Mouse (Mus musculus) hindbrain, embryonic 15.5 days (tissue): Measurements from ENCODE around the gene Rflna. TPM values are rescaled to one million over a fixed set of nuclear protein-coding genes. Genes with fewer than 3 reads are reported as not detected.

ENCODE experiments used
- ATAC-seq: fragments of 200-750 bp; cut with Nextera tagmentation; 2 replicates; pipeline ENCODE4 v1.8.0; 2017; ENCODE audit warnings: low read depth, moderate number of reproducible peaks, moderate TSS enrichment; ENCODE audit not compliant: low FRiP score
- H3K27ac ChIP-seq: fragments of 300-500 bp; sonication (generic); replicated peaks from 2 replicates; pipeline ENCODE4 v1.5.1; 2015; ENCODE audit warnings: mild to moderate bottlenecking, inconsistent platforms
- H3K27me3 ChIP-seq: fragments of 300-500 bp; sonication (generic); 2 replicates; pipeline ENCODE4 v1.6.1; 2015; ENCODE audit warnings: control low read depth, inconsistent platforms
- H3K36me3 ChIP-seq: fragments of 300-500 bp; sonication (generic); 2 replicates; pipeline ENCODE4 v1.6.1; 2015; ENCODE audit warnings: control low read depth, inconsistent platforms
- H3K4me1 ChIP-seq: fragments of 300-500 bp; sonication (generic); replicated peaks from 2 replicates; pipeline ENCODE4 v1.6.1; 2015; ENCODE audit warnings: control low read depth, inconsistent platforms
- H3K4me2 ChIP-seq: fragments of 300-500 bp; sonication (generic); 2 replicates; pipeline ENCODE4 v1.6.1; 2015; ENCODE audit warnings: moderate library complexity, mild to moderate bottlenecking, inconsistent platforms
- H3K4me3 ChIP-seq: fragments of 300-500 bp; sonication (generic); 2 replicates; pipeline ENCODE4 v1.5.1; 2015; ENCODE audit warnings: mild to moderate bottlenecking, inconsistent platforms
- H3K9ac ChIP-seq: fragments of 300-500 bp; sonication (generic); 2 replicates; pipeline ENCODE4 v1.6.1; 2015; ENCODE audit warnings: inconsistent platforms
- H3K9me3 ChIP-seq: fragments of 300-500 bp; sonication (generic); 2 replicates; pipeline ENCODE4 v1.6.1; 2016; ENCODE audit warnings: control low read depth, inconsistent platforms
- WGBS: fragments of 180-500 bp; shearing (Covaris S2); methylation state at CpG from one replicate; pipeline ENCODE4 v1.1.7; 2015; 5-methylcytosine and 5-hydroxymethylcytosine counted together
- polyA plus RNA-seq: library from polyadenylated mRNA; unstranded; fragments of >200 nt; fragmentation: Nextera tagmentation; extraction: Ambion mirVana; gene quantifications from 2 replicates; pipeline ENCODE4 v1.2.1, GENCODE M21; 2015

The Rflna gene
- polyA plus RNA-seq, 1 experiment from 2014 or later = 6.4 TPM

DNA sequence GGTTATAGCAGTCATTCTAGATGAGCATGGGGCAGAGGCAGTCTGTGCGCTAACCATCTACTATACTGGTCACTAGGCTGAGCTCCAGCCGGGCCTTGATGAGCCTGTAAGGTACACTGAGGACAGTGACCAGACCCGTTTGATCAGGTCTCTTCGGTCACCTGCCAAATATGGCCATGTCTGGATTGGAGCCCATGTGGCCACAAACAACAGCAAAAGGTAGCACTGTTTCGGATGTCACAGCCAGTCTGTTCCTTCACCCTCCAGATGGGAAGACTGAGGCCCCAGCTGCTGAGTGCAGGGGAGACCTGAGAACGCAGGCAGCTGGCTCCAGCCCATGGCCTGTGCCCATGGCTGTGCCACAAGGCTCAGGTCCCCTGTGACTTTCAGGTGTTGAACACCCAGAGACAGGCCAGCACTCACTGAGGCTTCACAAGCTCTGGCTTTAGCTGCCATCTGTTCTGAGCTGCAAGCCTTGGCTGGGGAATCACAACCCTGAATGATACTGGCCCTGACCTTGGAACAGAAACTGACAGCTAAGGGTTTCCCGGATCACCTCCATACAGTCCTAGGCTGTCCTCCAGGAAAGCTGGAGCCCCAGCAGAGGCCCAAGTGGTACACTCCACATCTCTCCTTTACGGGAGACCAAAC is 36.5 kb downstream of the Rflna start:
- peaks cover 49% of the 10 kb centered on the region for H3K36me3 ChIP-seq
- no peak overlapping the region for H3K9ac ChIP-seq
- no peaks in the 10 kb centered on the region for H3K27me3 ChIP-seq
- H3K4me2 ChIP-seq = no peak overlapping the region
- whole genome bisulfite sequencing = 91% methylated on average over 8 of the region's 8 CpGs
- H3K27ac ChIP-seq = no peak overlapping the region
- H3K9me3 ChIP-seq = no peaks in the 10 kb centered on the region
- no peak overlapping the region for H3K4me3 ChIP-seq
- ATAC-seq = no peak
- peaks cover 19% of the 10 kb centered on the region for H3K4me1 ChIP-seq

DNA sequence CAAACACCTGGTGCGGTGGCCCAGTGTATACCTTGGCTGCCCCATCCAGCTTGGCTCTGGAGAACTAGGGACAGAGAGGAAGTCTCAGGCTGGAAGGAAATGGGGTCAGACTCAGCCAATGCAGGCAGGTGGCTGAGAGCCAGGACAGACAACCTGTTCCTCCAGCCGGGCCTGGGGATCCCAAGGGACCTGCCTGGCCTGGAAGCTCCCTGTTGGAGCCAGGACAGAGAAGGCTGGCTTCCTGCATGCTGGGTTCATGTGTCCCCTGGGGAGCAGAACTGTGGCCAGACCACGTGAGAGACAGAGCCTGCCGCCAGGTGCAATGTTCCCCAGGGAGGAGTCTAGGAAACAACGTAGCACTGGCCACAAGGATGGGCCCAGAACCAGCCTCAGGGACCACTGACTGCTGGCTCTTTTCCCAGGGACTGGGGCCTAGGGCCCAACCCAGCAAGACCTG is 37.1 kb downstream of the Rflna start:
- Histone ChIP-seq H3K27me3 (no peaks in the 10 kb centered on the region), H3K36me3 (peaks cover 43% of the 10 kb centered on the region), H3K4me2 (no peak overlapping the region), H3K9ac (no peak overlapping the region), H3K9me3 (no peaks in the 10 kb centered on the region), H3K4me1 (peaks cover 20% of the 10 kb centered on the region), H3K27ac (no peak overlapping the region), H3K4me3 (no peak overlapping the region)
- WGBS = 45% methylated on average over 5 of the region's 5 CpGs
- no peak for ATAC-seq

DNA sequence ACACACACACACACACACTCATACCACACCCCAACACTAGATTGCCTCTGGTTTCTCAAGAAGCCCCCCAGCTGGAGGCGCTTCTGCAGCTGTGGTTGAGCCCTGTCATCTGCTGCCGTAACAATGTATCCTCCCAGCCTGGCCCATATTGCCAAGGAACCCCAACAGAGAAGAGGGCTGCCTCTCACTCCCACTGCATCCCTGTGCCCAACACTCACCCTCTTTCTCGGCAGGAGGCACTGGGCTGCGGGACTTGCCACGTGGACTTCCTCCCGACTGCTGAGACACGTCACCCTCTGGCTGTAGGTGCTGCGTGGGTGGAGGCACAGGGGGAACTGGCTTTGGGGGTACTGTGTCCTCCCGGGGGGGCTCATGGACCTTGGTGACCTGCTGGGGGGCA is 38.6 kb downstream of the Rflna start:
- no peak overlapping the region for H3K4me2 ChIP-seq
- peaks cover 25% of the 10 kb centered on the region for H3K4me1 ChIP-seq
- no peak for ATAC-seq
- H3K36me3 ChIP-seq = peaks cover 30% of the 10 kb centered on the region
- no peak overlapping the region for H3K4me3 ChIP-seq
- H3K9ac ChIP-seq = no peak overlapping the region
- H3K27ac ChIP-seq = no peak overlapping the region
- 75% methylated on average over 9 of the region's 9 CpGs for WGBS
- H3K27me3 ChIP-seq = no peaks in the 10 kb centered on the region
- no peaks in the 10 kb centered on the region for H3K9me3 ChIP-seq

DNA sequence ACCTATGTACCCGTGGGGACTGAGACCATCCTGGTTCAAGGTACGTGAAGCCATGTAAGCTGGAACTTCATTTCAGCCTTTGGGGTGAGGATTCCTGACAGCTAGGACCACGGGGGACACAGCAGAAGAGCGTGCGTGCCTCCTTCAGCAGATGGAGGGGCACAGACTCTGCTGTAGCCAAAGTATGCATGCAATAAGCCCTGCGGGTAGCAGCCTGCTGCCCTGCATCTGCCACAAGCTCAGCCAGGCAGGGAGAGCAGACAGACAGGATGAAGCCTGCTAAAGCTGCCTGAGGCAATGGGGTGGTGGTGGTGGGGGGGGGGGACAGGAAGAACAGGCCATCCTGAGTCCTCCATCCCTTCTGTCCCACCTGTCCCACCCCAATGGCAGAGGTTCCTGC is 40.4 kb downstream of the Rflna start:
- peaks cover 28% of the 10 kb centered on the region for H3K36me3 ChIP-seq
- ATAC-seq = no peak
- 67% methylated on average over 6 of the region's 6 CpGs for WGBS
- H3K4me1 ChIP-seq = peaks cover 25% of the 10 kb centered on the region
- H3K9ac ChIP-seq = no peak overlapping the region
- H3K4me3 ChIP-seq = no peak overlapping the region
- no peaks in the 10 kb centered on the region for H3K9me3 ChIP-seq
- H3K27me3 ChIP-seq = no peaks in the 10 kb centered on the region
- H3K4me2 ChIP-seq = no peak overlapping the region
- H3K27ac ChIP-seq = no peak overlapping the region

DNA sequence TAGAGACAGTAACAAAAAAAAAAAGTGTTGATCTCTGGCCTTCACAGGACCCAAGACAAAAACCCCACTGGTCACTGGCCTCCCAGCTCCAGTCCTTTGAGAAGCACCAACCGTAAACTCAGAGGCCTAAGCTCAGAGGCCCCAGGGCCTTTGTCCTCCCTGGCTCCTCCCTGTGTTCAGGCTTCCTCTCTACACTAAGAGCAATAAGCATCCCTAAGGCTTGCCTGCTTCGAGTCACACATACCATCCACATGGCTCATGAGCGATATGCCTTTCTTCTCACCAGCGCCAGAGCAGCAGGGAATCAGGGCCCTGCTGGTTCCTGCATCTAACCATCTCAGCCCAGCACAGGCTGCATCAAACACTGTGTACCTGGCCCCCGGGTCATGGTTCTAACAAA is 42.2 kb downstream of the Rflna start:
- no peak overlapping the region for H3K4me3 ChIP-seq
- no peak overlapping the region for H3K27ac ChIP-seq
- 15% methylated on average over 5 of the region's 5 CpGs for WGBS
- ATAC-seq = no peak
- H3K9ac ChIP-seq = no peak overlapping the region
- no peaks in the 10 kb centered on the region for H3K27me3 ChIP-seq
- H3K36me3 ChIP-seq = peaks cover 30% of the 10 kb centered on the region
- no peak overlapping the region for H3K4me2 ChIP-seq
- H3K4me1 ChIP-seq = peaks cover 22% of the 10 kb centered on the region
- no peaks in the 10 kb centered on the region for H3K9me3 ChIP-seq

DNA sequence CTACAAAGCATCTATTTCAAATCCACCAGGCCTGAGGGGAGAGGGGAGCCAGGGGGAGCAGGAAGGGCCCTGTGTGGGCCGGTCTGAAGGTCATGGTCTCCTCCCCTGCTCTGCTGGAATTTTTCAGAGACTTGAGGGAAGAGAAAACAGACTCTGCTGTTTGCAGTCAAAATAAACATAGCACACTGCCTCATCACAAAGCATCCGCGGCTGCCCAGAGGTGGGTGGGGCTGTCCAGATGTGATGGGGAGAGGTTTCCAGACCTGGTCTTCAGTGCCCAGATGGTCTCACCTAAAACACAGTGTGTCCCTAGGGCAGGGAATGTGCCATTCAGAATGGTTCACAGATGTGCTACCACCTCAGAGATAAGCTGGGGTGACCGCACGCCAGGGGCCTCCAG is 43.4 kb downstream of the Rflna start:
- no peak overlapping the region for H3K27ac ChIP-seq
- 67% methylated on average over 5 of the region's 5 CpGs for WGBS

DNA sequence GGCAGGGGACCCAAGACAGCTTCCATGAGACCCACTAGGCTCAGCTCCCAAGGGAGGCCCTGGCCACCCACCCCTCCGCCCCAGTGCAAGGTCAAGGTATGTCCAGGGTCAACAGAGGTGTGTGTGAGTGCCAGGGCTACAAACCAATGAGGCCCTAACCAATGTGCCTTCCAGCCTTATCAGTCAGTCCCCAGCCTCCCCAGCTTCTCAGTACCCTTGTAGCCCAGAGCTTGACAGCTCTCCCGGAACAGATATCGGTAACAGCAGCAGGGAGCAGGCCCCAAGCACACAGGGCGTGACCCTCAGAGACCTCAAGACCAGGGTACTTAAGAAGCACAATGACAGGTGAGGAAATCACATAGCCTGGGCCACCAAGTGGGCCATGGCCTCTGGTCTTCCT is 46.5 kb downstream of the Rflna start:
- no peak overlapping the region for H3K9ac ChIP-seq
- no peak for ATAC-seq
- peaks cover 36% of the 10 kb centered on the region for H3K36me3 ChIP-seq

More for the DNA sequence above, 43.4 kb downstream of the Rflna start:
- H3K9ac ChIP-seq = no peak overlapping the region
- peaks cover 41% of the 10 kb centered on the region for H3K36me3 ChIP-seq
- no peak overlapping the region for H3K4me3 ChIP-seq
- ATAC-seq = no peak
- H3K4me1 ChIP-seq = peaks cover 18% of the 10 kb centered on the region; the same call in 1 of the 2 replicates
- no peaks in the 10 kb centered on the region for H3K27me3 ChIP-seq
- no peak overlapping the region for H3K4me2 ChIP-seq
- no peaks in the 10 kb centered on the region for H3K9me3 ChIP-seq

DNA sequence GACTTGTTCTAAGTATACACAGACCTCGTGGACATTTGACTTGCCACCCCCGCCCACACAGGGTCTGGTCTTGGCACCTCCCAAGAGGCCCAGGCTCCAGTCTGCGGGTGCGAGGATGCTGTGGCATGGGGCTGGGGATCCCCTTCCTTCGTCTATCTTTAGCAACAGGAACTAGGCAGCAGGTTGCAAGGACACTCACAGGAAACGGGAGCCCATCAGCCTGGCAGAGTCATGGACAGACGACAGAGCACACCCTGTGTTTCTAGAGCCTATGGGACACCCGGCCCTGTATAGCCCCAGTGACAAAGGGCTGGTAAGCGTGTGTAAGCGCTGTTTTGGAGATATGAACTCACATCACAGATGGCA is 49.2 kb downstream of the Rflna start:
- Histone ChIP-seq H3K4me3 (no peak overlapping the region), H3K9ac (no peak overlapping the region), H3K27ac (no peak overlapping the region), H3K9me3 (no peaks in the 10 kb centered on the region), H3K36me3 (peaks cover 30% of the 10 kb centered on the region), H3K4me2 (no peak overlapping the region), H3K4me1 (peaks cover 21% of the 10 kb centered on the region), H3K27me3 (no peaks in the 10 kb centered on the region)
- ATAC-seq = no peak
- WGBS = 75% methylated on average over 10 of the region's 10 CpGs

More for the DNA sequence above, 46.5 kb downstream of the Rflna start:
- no peak overlapping the region for H3K4me3 ChIP-seq
- no peak overlapping the region for H3K4me2 ChIP-seq
- H3K4me1 ChIP-seq = peaks cover 13% of the 10 kb centered on the region; the same call in 1 of the 2 replicates
- no peaks in the 10 kb centered on the region for H3K27me3 ChIP-seq
- 96% methylated on average over 4 of the region's 4 CpGs for WGBS
- H3K9me3 ChIP-seq = no peaks in the 10 kb centered on the region
- no peak overlapping the region for H3K27ac ChIP-seq

DNA sequence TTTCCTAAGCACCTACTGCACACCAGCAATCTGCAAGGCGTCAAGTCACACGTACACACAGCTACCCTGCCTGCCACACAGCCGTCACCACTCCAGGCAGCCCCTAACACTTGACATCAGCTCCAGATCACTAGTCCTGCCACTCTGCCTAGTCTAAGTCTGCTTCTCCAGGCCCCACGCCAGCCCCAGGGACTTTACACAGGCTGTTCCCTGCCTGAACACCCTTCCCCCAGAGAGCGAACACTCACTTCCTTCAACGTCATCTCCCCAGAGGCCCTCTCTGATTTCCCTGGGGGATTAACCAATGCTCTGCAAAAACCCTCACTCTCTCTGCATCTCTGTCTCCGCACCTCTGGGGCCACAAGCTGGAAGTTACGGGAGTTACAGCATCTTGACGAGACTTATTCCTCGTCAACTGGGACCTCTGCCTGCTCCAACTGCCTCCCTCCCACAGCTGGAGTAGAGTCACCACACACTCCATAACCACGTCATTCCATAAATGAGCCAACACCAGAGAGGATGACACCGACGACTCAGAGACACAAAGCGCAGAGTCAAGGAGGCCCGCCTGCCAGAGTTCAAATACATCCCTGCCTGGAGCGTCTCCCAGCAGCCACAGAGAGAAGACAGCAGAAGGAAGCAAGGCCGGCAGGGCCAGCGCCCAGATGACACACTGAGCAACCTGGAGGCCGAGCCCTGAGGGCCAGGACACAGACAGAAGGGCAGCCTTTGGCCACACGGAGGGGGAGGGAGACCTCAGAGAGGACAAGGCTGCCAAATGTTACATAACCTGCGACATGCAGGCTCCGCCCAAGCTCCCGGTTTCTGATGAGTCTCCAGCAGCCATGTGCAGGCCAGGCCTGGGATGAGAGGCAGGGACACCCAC is 49.8 kb downstream of the Rflna start:
- no peaks in the 10 kb centered on the region for H3K9me3 ChIP-seq
- H3K27me3 ChIP-seq = no peaks in the 10 kb centered on the region
- H3K9ac ChIP-seq = no peak overlapping the region
- H3K4me2 ChIP-seq = no peak overlapping the region
- ATAC-seq = no peak
- no peak overlapping the region for H3K27ac ChIP-seq
- H3K4me3 ChIP-seq = no peak overlapping the region
- 71% methylated on average over 23 of the region's 23 CpGs for WGBS
- peaks cover 27% of the 10 kb centered on the region for H3K4me1 ChIP-seq
- H3K36me3 ChIP-seq = peaks cover 24% of the 10 kb centered on the region

DNA sequence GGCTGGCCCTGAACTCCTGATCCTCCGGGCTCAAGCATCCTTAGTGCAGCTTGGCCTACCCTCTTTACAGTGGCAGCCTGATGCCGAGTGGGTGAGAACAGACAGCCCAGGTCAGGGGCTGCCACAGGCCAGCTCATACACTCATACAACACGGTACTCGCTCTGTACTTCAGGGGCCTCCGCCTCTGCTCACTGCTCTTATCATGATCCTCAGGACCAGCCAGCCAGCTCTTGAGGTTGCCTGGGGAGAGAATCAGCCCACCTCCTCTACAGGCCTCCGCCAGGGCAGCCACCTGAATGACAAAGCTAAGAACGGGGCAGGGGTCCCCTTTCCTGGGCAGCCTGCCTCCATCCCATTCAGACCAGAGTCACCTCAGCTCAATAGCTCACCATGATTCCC is 50.6 kb downstream of the Rflna start:
- H3K27me3 ChIP-seq = no peaks in the 10 kb centered on the region
- WGBS = 75% methylated on average over 7 of the region's 7 CpGs
- H3K4me2 ChIP-seq = no peak overlapping the region
- H3K9me3 ChIP-seq = no peaks in the 10 kb centered on the region
- ATAC-seq = no peak
- H3K4me3 ChIP-seq = no peak overlapping the region
- H3K36me3 ChIP-seq = peaks cover 19% of the 10 kb centered on the region
- H3K27ac ChIP-seq = no peak overlapping the region
- peaks cover 35% of the 10 kb centered on the region for H3K4me1 ChIP-seq
- H3K9ac ChIP-seq = no peak overlapping the region

DNA sequence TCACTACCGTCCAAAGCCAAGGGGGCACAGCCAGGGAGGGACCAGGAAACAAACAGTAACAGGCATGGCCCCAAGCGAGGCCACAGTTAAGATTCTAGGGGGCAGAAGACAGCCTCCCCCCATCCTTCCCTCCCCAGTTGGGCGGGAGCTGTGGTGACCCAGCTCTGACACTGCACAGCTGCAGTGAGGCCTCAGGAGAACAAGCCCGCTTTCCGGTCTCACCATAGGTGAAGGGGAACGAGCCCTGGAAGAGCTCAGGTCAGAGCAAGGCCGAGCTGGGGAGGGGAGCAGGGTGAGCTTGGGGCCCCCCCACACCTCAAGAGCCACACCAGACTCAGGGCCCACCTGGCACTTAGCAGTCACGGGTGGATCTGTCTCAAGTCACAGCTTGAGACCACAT is 52.9 kb downstream of the Rflna start:
- Histone ChIP-seq H3K9ac (no peak overlapping the region), H3K27ac (no peak overlapping the region), H3K4me3 (no peak overlapping the region), H3K4me1 (peaks cover 48% of the 10 kb centered on the region), H3K4me2 (no peak overlapping the region), H3K27me3 (no peaks in the 10 kb centered on the region), H3K36me3 (peaks cover 4% of the 10 kb centered on the region; the same call in 1 of the 2 replicates), H3K9me3 (no peaks in the 10 kb centered on the region)
- ATAC-seq = no peak
- WGBS = 46% methylated on average over 8 of the region's 8 CpGs

DNA sequence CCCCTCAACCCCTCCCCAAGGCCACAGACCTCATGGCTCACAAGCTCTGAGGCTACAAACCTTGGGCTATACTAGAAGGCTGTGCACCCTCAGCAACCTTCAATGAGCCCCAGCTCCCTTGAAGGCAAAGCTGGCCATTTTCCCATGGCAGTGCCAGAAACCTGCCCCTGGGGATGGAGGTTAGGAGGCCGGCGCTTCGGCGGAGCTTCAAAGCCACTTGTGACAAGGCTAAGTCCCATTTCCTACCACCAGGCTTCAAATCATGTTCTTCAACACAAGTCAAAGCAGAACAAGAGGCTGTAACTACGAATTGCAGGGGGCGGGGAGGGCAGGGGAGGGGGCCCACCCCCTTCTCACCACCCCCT is 53.3 kb downstream of the Rflna start:
- Histone ChIP-seq H3K4me1 (peaks cover 48% of the 10 kb centered on the region), H3K9me3 (no peaks in the 10 kb centered on the region), H3K4me2 (no peak overlapping the region), H3K36me3 (no peaks in the 10 kb centered on the region), H3K27ac (0 out of 2 replicates have a peak overlapping the region, but pooled peaks have one; percentile 64), H3K27me3 (no peaks in the 10 kb centered on the region), H3K9ac (no peak overlapping the region), H3K4me3 (no peak overlapping the region)
- WGBS = 12% methylated on average over 6 of the region's 6 CpGs
- ATAC-seq = no peak
